Mouse (Mus musculus): Measurements from ENCODE around the gene Mthfs. TPM values are rescaled to one million over a fixed set of nuclear protein-coding genes. Genes with fewer than 3 reads are reported as not detected.

The Mthfs gene
- polyA plus RNA-seq, 1 experiment from 2014 or later = 26.9 TPM

DNA sequence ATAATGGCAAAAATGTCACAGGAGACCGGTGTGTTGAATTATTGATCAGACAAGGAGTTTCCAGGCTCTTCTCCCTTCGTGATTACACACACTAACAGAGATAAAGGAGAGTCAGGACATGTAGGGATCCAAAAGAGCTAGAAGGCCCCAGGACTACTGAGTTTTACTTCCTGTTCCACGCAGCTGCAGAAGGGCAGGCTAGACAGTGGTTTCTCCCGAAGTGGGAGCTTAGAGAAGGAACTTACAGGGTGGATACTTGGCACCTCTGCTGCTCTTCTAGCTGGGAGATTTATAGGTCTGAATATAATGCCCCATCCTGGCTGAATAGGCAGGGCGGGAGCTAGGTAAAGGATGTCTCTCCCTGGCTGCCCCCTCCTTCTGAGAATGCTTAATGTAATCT lies 57.1 kb downstream of the Mthfs start:
- no peak overlapping the region for H3K27ac ChIP-seq (ENCODE audit: low read length)
- H3K4me3 ChIP-seq (replicated peaks; ENCODE audit: low read length) = no peak overlapping the region
- H3K27me3 ChIP-seq (ENCODE audit: control insufficient read depth, insufficient read depth, low read length) = no peaks in the 10 kb centered on the region
- WGBS = 66% methylated on average over 5 of the region's 5 CpGs
- no peaks in the 10 kb centered on the region for H3K4me1 ChIP-seq (ENCODE audit: control insufficient read depth, insufficient read depth, low read length)
- no peak overlapping the region for H3K9ac ChIP-seq (ENCODE audit: low read length)
- H3K36me3 ChIP-seq (ENCODE audit: control insufficient read depth, insufficient read depth, low read length) = no peaks in the 10 kb centered on the region
- ATAC-seq (ENCODE audit: insufficient read depth, low FRiP score) = no peak
- H3K9me3 ChIP-seq (replicated peaks; ENCODE audit: control insufficient read depth, low read length) = no peaks in the 10 kb centered on the region
- H3K4me2 ChIP-seq (ENCODE audit: low read depth, low read length) = no peak overlapping the region

DNA sequence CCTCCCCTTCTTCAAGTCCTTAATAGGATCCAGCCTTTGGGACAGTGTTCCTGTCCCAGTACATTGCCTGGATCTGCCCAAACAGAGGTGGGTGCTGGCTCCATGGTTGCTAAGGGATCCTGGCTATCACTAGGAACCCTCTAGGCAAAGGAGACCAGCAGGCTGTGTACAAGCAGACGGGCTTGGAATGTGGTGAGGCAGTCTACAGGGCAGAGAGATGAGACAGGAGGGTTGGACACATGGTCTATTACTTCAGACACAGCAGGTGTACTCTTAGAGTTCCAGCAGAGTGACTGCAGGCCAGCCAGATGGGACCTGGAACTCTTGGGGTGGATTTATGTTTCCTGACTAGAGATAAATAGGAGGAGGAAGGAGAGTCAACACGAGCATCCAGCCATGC lies 59.9 kb downstream of the Mthfs start:
- no peak for ATAC-seq (ENCODE audit: insufficient read depth, low FRiP score)
- WGBS = 69% methylated on average over 2 of the region's 2 CpGs
- H3K27ac ChIP-seq (ENCODE audit: low read length) = no peak overlapping the region
- H3K9me3 ChIP-seq (replicated peaks; ENCODE audit: control insufficient read depth, low read length) = no peaks in the 10 kb centered on the region
- H3K4me1 ChIP-seq (ENCODE audit: control insufficient read depth, insufficient read depth, low read length) = no peaks in the 10 kb centered on the region
- H3K9ac ChIP-seq (ENCODE audit: low read length) = no peak overlapping the region
- no peak overlapping the region for H3K4me2 ChIP-seq (ENCODE audit: low read depth, low read length)
- H3K36me3 ChIP-seq (ENCODE audit: control insufficient read depth, insufficient read depth, low read length) = no peaks in the 10 kb centered on the region
- H3K27me3 ChIP-seq (ENCODE audit: control insufficient read depth, insufficient read depth, low read length) = no peaks in the 10 kb centered on the region
- H3K4me3 ChIP-seq (replicated peaks; ENCODE audit: low read length) = no peak overlapping the region

DNA sequence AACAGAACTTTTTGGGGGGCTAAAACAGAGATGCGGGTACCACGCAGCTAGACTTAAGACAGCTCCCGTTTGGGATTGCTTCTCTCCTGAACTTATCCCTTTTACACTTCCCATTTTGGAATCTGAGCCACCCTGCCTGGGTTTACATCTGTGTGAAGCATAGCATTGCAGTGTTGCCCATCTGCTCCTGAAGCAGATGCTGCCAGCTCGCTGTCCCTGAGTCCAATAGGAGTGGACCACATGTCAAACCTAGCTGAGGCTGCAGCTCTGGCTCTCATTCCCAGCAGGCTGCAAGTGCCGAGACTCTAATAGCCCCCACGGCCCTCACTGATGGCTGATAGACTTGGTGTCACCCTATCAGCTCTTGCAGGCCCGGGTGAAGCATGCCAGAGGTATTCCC lies 63.3 kb downstream of the Mthfs start:
- WGBS = 78% methylated on average over 7 of the region's 7 CpGs
- ATAC-seq (ENCODE audit: insufficient read depth, low FRiP score) = no peak
- no peak overlapping the region for H3K9ac ChIP-seq (ENCODE audit: low read length)
- H3K4me3 ChIP-seq (replicated peaks; ENCODE audit: low read length) = no peak overlapping the region
- no peak overlapping the region for H3K27ac ChIP-seq (ENCODE audit: low read length)
- H3K27me3 ChIP-seq (ENCODE audit: control insufficient read depth, insufficient read depth, low read length) = no peaks in the 10 kb centered on the region
- H3K4me2 ChIP-seq (ENCODE audit: low read depth, low read length) = no peak overlapping the region
- no peaks in the 10 kb centered on the region for H3K4me1 ChIP-seq (ENCODE audit: control insufficient read depth, insufficient read depth, low read length)
- H3K36me3 ChIP-seq (ENCODE audit: control insufficient read depth, insufficient read depth, low read length) = no peaks in the 10 kb centered on the region
- no peaks in the 10 kb centered on the region for H3K9me3 ChIP-seq (replicated peaks; ENCODE audit: control insufficient read depth, low read length)

DNA sequence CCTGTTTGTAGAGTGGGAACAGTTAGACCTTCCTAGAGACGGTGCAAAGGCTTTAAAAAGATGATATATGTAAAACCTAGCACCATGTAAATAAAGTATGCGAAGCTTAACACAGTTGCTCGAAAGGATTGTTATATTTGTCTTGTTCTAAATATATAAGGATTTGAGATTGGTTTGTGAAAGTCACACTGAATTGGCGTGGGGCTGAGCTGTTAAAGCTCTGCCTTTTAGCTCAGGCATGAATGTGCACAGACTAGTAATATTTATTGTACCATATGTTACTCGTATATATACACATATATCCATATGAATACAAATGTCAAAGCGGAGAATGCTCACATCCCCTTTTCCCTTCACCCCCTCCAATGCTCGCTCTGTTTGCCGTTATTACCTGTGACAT lies 67.7 kb downstream of the Mthfs start:
- whole genome bisulfite sequencing = 61% methylated on average over 8 of the region's 8 CpGs
- no peak overlapping the region for H3K4me3 ChIP-seq (replicated peaks; ENCODE audit: low read length)
- H3K4me2 ChIP-seq (ENCODE audit: low read depth, low read length) = no peak overlapping the region
- no peak overlapping the region; the same call in 1 of the 2 replicates for H3K27ac ChIP-seq (ENCODE audit: low read length)
- H3K9me3 ChIP-seq (replicated peaks; ENCODE audit: control insufficient read depth, low read length) = no peaks in the 10 kb centered on the region
- no peak for ATAC-seq (ENCODE audit: insufficient read depth, low FRiP score)
- no peaks in the 10 kb centered on the region for H3K27me3 ChIP-seq (ENCODE audit: control insufficient read depth, insufficient read depth, low read length)
- no peaks in the 10 kb centered on the region for H3K36me3 ChIP-seq (ENCODE audit: control insufficient read depth, insufficient read depth, low read length)
- H3K9ac ChIP-seq (ENCODE audit: low read length) = no peak overlapping the region
- no peaks in the 10 kb centered on the region for H3K4me1 ChIP-seq (ENCODE audit: control insufficient read depth, insufficient read depth, low read length)

GRCm38 (mm10) chr9:89282374-89283068 lies 72.0 kb downstream of the Mthfs start:
- H3K4me1 ChIP-seq (ENCODE audit: control insufficient read depth, insufficient read depth, low read length) = no peaks in the 10 kb centered on the region
- H3K9ac ChIP-seq (ENCODE audit: low read length) = no peak overlapping the region
- H3K4me2 ChIP-seq (ENCODE audit: low read depth, low read length) = no peak overlapping the region
- H3K9me3 ChIP-seq (replicated peaks; ENCODE audit: control insufficient read depth, low read length) = no peaks in the 10 kb centered on the region
- H3K4me3 ChIP-seq (replicated peaks; ENCODE audit: low read length) = no peak overlapping the region
- no peaks in the 10 kb centered on the region for H3K27me3 ChIP-seq (ENCODE audit: control insufficient read depth, insufficient read depth, low read length)
- no peak overlapping the region for H3K27ac ChIP-seq (ENCODE audit: low read length)
- 76% methylated on average over 2 of the region's 2 CpGs for WGBS
- no peaks in the 10 kb centered on the region for H3K36me3 ChIP-seq (ENCODE audit: control insufficient read depth, insufficient read depth, low read length)
- ATAC-seq (ENCODE audit: insufficient read depth, low FRiP score) = no peak

DNA sequence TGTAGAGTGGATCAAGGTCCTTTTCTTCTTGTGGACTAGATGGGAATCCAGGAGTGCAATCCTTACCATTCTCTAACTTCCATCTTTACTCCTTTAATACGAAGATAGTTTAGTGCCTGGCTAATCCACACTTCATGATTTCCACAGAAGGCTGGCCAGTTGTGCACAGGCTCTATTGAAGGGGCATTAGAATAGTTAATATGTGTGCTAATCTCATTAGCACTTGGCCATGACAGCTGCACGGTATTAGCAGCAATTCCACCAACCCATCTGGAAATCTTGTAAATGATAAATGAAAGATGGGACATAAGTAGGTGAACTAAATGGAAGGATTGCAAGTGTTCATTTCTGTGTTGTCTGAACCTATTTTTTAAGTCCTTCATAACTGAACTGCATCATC lies 77.6 kb downstream of the Mthfs start:
- no peaks in the 10 kb centered on the region for H3K27me3 ChIP-seq (ENCODE audit: control insufficient read depth, insufficient read depth, low read length)
- H3K4me1 ChIP-seq (ENCODE audit: control insufficient read depth, insufficient read depth, low read length) = no peaks in the 10 kb centered on the region
- no peak for ATAC-seq (ENCODE audit: insufficient read depth, low FRiP score)
- no peak overlapping the region for H3K9ac ChIP-seq (ENCODE audit: low read length)
- no peak overlapping the region for H3K4me2 ChIP-seq (ENCODE audit: low read depth, low read length)
- H3K27ac ChIP-seq (ENCODE audit: low read length) = no peak overlapping the region
- no peaks in the 10 kb centered on the region for H3K9me3 ChIP-seq (replicated peaks; ENCODE audit: control insufficient read depth, low read length)
- 68% methylated on average over 2 of the region's 2 CpGs for WGBS
- H3K36me3 ChIP-seq (ENCODE audit: control insufficient read depth, insufficient read depth, low read length) = no peaks in the 10 kb centered on the region
- no peak overlapping the region for H3K4me3 ChIP-seq (replicated peaks; ENCODE audit: low read length)

GRCm38 (mm10) chr9:89293364-89293763 lies 82.9 kb downstream of the Mthfs start:
- no peaks in the 10 kb centered on the region for H3K9me3 ChIP-seq (replicated peaks; ENCODE audit: control insufficient read depth, low read length)
- H3K9ac ChIP-seq (ENCODE audit: low read length) = no peak overlapping the region
- 74% methylated on average over 3 of the region's 3 CpGs for WGBS
- no peak overlapping the region for H3K4me2 ChIP-seq (ENCODE audit: low read depth, low read length)
- no peak overlapping the region for H3K4me3 ChIP-seq (replicated peaks; ENCODE audit: low read length)
- no peaks in the 10 kb centered on the region for H3K4me1 ChIP-seq (ENCODE audit: control insufficient read depth, insufficient read depth, low read length)
- ATAC-seq (ENCODE audit: insufficient read depth, low FRiP score) = no peak
- H3K36me3 ChIP-seq (ENCODE audit: control insufficient read depth, insufficient read depth, low read length) = no peaks in the 10 kb centered on the region
- H3K27me3 ChIP-seq (ENCODE audit: control insufficient read depth, insufficient read depth, low read length) = no peaks in the 10 kb centered on the region
- no peak overlapping the region for H3K27ac ChIP-seq (ENCODE audit: low read length)

- no peak overlapping the region for H3K4me2 ChIP-seq (ENCODE audit: low read depth, low read length)
- WGBS = 48% methylated on average over 3 of the region's 3 CpGs
- no peak overlapping the region for H3K27ac ChIP-seq (ENCODE audit: low read length)
Observed at GRCm38 (mm10) chr9:89294121-89294520, 83.6 kb downstream of the Mthfs start.

DNA sequence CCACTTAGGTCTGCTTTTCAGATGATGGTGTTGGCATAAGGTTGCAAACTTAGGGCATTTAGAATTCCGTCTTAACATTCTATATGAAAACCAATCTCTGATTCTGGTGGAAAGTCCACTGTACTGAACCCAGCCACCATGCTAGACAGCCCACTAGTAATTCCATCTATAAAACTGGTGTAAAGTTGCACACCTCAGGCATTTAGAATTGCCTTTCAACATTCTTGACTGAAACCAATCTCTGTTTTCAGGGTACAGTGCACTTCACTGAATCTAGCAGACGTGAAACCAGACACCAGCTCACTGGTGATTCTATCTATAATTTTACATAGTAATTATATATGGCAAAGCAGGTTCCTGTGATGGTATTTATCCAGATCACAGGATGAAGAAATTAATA lies 95.2 kb downstream of the Mthfs start:
- Histone ChIP-seq H3K27me3 (ENCODE audit: control insufficient read depth, insufficient read depth, low read length) (no peaks in the 10 kb centered on the region), H3K9ac (ENCODE audit: low read length) (no peak overlapping the region), H3K27ac (ENCODE audit: low read length) (no peak overlapping the region), H3K4me2 (ENCODE audit: low read depth, low read length) (no peak overlapping the region), H3K9me3 (replicated peaks; ENCODE audit: control insufficient read depth, low read length) (no peaks in the 10 kb centered on the region), H3K36me3 (ENCODE audit: control insufficient read depth, insufficient read depth, low read length) (no peaks in the 10 kb centered on the region), H3K4me1 (ENCODE audit: control insufficient read depth, insufficient read depth, low read length) (no peaks in the 10 kb centered on the region), H3K4me3 (replicated peaks; ENCODE audit: low read length) (no peak overlapping the region)
- no peak for ATAC-seq (ENCODE audit: insufficient read depth, low FRiP score)
- WGBS = 72% methylated on average over 2 of the region's 2 CpGs

More at GRCm38 (mm10) chr9:89294121-89294520, 83.6 kb downstream of the Mthfs start:
- no peaks in the 10 kb centered on the region for H3K36me3 ChIP-seq (ENCODE audit: control insufficient read depth, insufficient read depth, low read length)
- no peak for ATAC-seq (ENCODE audit: insufficient read depth, low FRiP score)
- no peaks in the 10 kb centered on the region for H3K4me1 ChIP-seq (ENCODE audit: control insufficient read depth, insufficient read depth, low read length)
- H3K9ac ChIP-seq (ENCODE audit: low read length) = no peak overlapping the region
- H3K9me3 ChIP-seq (replicated peaks; ENCODE audit: control insufficient read depth, low read length) = no peaks in the 10 kb centered on the region
- no peaks in the 10 kb centered on the region for H3K27me3 ChIP-seq (ENCODE audit: control insufficient read depth, insufficient read depth, low read length)
- H3K4me3 ChIP-seq (replicated peaks; ENCODE audit: low read length) = no peak overlapping the region
